Mouse (Mus musculus) CH12.LX (cell line): ENCODE measurements at regions not wholly inside any gene's neighbourhood (a gene's known extent, or its start where the extent isn't known, plus 50 kb on each side); places are given as distances from the start of the nearest gene placed in this dataset.

Experiments
- DNase-seq: peaks from one replicate; pipeline ENCODE4 v3.0.0-alpha.2; 2013; ENCODE audit errors: extremely low read depth
- H3K27ac ChIP-seq: 2 replicates; pipeline ENCODE4 v1.5.1; 2012; ENCODE audit warnings: low read depth, mild to moderate bottlenecking, control low read depth, moderate library complexity; ENCODE audit not compliant: insufficient read depth
- H3K27me3 ChIP-seq: replicated peaks from 2 replicates; pipeline ENCODE3; 2012; ENCODE audit warnings: inconsistent platforms
- H3K36me3 ChIP-seq, 2 experiments: replicated peaks in 1 of 2; 2 replicates each; pipeline versions ENCODE3 to v1.6.1; 2012; ENCODE audit warnings: inconsistent platforms in 1 of 2, low read length in 1 of 2, mild to moderate bottlenecking in 1 of 2, mixed read lengths in 1 of 2, moderate library complexity in 1 of 2; ENCODE audit not compliant: control insufficient read depth in 1 of 2, insufficient read depth in 1 of 2
- H3K4me1 ChIP-seq, 2 experiments: 2 replicates each; pipeline ENCODE4 v1.6.1; 2012; ENCODE audit warnings: inconsistent platforms in 1 of 2, moderate library complexity in 1 of 2; ENCODE audit not compliant: insufficient read depth in 2 of 2, control insufficient read depth in 1 of 2
- H3K4me2 ChIP-seq: 2 replicates; pipeline ENCODE4 v1.6.1; 2012; ENCODE audit warnings: low read depth, mild to moderate bottlenecking, control low read depth; ENCODE audit not compliant: poor library complexity, insufficient read depth, severe bottlenecking
- H3K4me3 ChIP-seq, 3 experiments: fragments of 150-350 bp in 1 of 3; sonication (generic) in 1 of 3; replicated peaks in 1 of 3; 2 replicates each; pipeline versions ENCODE3 to v1.5.1; 2011 to 2012; ENCODE audit warnings: low read depth in 2 of 3, low read length in 2 of 3, mild to moderate bottlenecking in 2 of 3, moderate library complexity in 2 of 3, control low read depth in 1 of 3, improper control_type of control experiment in 1 of 3, inconsistent platforms in 1 of 3, mixed read lengths in 1 of 3; ENCODE audit not compliant: poor library complexity in 1 of 3
- H3K79me2 ChIP-seq: replicated peaks from 2 replicates; pipeline ENCODE4 v1.6.1; 2012; ENCODE audit warnings: mild to moderate bottlenecking, moderate library complexity; ENCODE audit not compliant: control insufficient read depth, poor library complexity, insufficient read depth, severe bottlenecking; ENCODE audit errors: extremely low read depth
- H3K9ac ChIP-seq: 2 replicates; pipeline ENCODE4 v1.6.1; 2012; ENCODE audit warnings: low read depth, mild to moderate bottlenecking, control low read depth, moderate library complexity; ENCODE audit not compliant: insufficient read depth
- H3K9me3 ChIP-seq: replicated peaks from 2 replicates; pipeline ENCODE3; 2012; ENCODE audit warnings: low read length, inconsistent platforms, mixed read lengths
- BHLHE40 ChIP-seq: IDR thresholded peaks from 2 replicates; pipeline ENCODE4 v1.6.1; 2011; ENCODE audit warnings: mild to moderate bottlenecking, low read depth, low read length, improper control_type of control experiment
- CHD1 ChIP-seq: IDR thresholded peaks from 2 replicates; pipeline ENCODE4 v1.6.1; 2012; ENCODE audit warnings: low read depth, low read length, improper control_type of control experiment, inconsistent platforms
- CHD2 ChIP-seq: IDR thresholded peaks from 2 replicates; pipeline ENCODE4 v1.6.1; 2011; ENCODE audit warnings: low read length, improper control_type of control experiment
- CTCF ChIP-seq, 2 experiments: IDR thresholded peaks in 1 of 2; conservative IDR thresholded peaks in 1 of 2; 2 replicates each; pipeline ENCODE4 v1.5.1; 2011 to 2012; ENCODE audit warnings: low read depth in 2 of 2, low read length in 2 of 2, improper control_type of control experiment in 1 of 2, inconsistent platforms in 1 of 2, mild to moderate bottlenecking in 1 of 2, moderate library complexity in 1 of 2
- E2F4 ChIP-seq: IDR thresholded peaks from 2 replicates; pipeline ENCODE4 v1.6.1; 2011; ENCODE audit warnings: low read depth, low read length, improper control_type of control experiment; ENCODE audit not compliant: insufficient replicate concordance
- ELF1 ChIP-seq: IDR thresholded peaks from 2 replicates; pipeline ENCODE4 v1.6.1; 2014; ENCODE audit warnings: low read depth, mild to moderate bottlenecking, inconsistent platforms, low read length, improper control_type of control experiment
- EP300 ChIP-seq: IDR thresholded peaks from 2 replicates; pipeline ENCODE4 v1.6.1; 2011; ENCODE audit warnings: low read length, improper control_type of control experiment
- GABPA ChIP-seq: IDR thresholded peaks from 2 replicates; pipeline ENCODE4 v1.6.1; 2012; ENCODE audit warnings: low read depth, low read length, improper control_type of control experiment, inconsistent platforms; ENCODE audit not compliant: insufficient replicate concordance
- IRF4 ChIP-seq: IDR thresholded peaks from 2 replicates; pipeline ENCODE4 v1.6.1; 2014; ENCODE audit warnings: low read depth, mild to moderate bottlenecking, inconsistent platforms, low read length, improper control_type of control experiment
- JUND ChIP-seq: conservative IDR thresholded peaks from 2 replicates; pipeline ENCODE4 v1.6.1; 2011; ENCODE audit warnings: low read depth, low read length, improper control_type of control experiment
- KAT2A ChIP-seq: IDR thresholded peaks from 2 replicates; pipeline ENCODE4 v1.6.1; 2012; ENCODE audit warnings: low read length, improper control_type of control experiment, inconsistent platforms; ENCODE audit not compliant: insufficient replicate concordance
- MAZ ChIP-seq: IDR thresholded peaks from 2 replicates; pipeline ENCODE4 v1.6.1; 2012; ENCODE audit warnings: low read depth, mild to moderate bottlenecking, inconsistent platforms, low read length, improper control_type of control experiment, moderate library complexity
- MEF2A ChIP-seq: IDR thresholded peaks from 2 replicates; pipeline ENCODE4 v1.6.1; 2014; ENCODE audit warnings: low read depth, mild to moderate bottlenecking, inconsistent platforms, low read length, improper control_type of control experiment, borderline replicate concordance
- NELFE ChIP-seq: IDR thresholded peaks from 2 replicates; pipeline ENCODE4 v1.6.1; 2011; ENCODE audit warnings: low read depth, low read length, improper control_type of control experiment
- NRF1 ChIP-seq: IDR thresholded peaks from 2 replicates; pipeline ENCODE4 v1.6.1; 2014; ENCODE audit warnings: low read depth, mild to moderate bottlenecking, inconsistent platforms, low read length, improper control_type of control experiment, moderate library complexity
- PAX5 ChIP-seq: IDR thresholded peaks from 2 replicates; pipeline ENCODE4 v1.6.1; 2012; ENCODE audit warnings: low read length, inconsistent platforms, mixed read lengths
- RAD21 ChIP-seq: IDR thresholded peaks from 2 replicates; pipeline ENCODE4 v1.6.1; 2011; ENCODE audit warnings: low read depth, mild to moderate bottlenecking, low read length, improper control_type of control experiment, moderate library complexity
- RCOR1 ChIP-seq: conservative IDR thresholded peaks from 2 replicates; pipeline ENCODE4 v1.6.1; 2012; ENCODE audit warnings: low read depth, mild to moderate bottlenecking, inconsistent platforms, low read length, improper control_type of control experiment
- SIN3A ChIP-seq: IDR thresholded peaks from 2 replicates; pipeline ENCODE4 v1.6.1; 2012; ENCODE audit warnings: low read length, improper control_type of control experiment, inconsistent platforms
- TCF12 ChIP-seq: IDR thresholded peaks from 2 replicates; pipeline ENCODE4 v1.6.1; 2014; ENCODE audit warnings: low read depth, mild to moderate bottlenecking, inconsistent platforms, low read length, improper control_type of control experiment
- UBTF ChIP-seq: IDR thresholded peaks from 2 replicates; pipeline ENCODE4 v1.6.1; 2012; ENCODE audit warnings: low read depth, mild to moderate bottlenecking, inconsistent platforms, low read length, improper control_type of control experiment, moderate library complexity
- USF2 ChIP-seq: conservative IDR thresholded peaks from 2 replicates; pipeline ENCODE4 v1.6.1; 2011; ENCODE audit warnings: low read depth, low read length, improper control_type of control experiment
- ZKSCAN1 ChIP-seq: IDR thresholded peaks from 2 replicates; pipeline ENCODE4 v1.6.1; 2012; ENCODE audit warnings: low read depth, inconsistent platforms, low read length, improper control_type of control experiment, borderline replicate concordance
- ZMIZ1 ChIP-seq: IDR thresholded peaks from 2 replicates; pipeline ENCODE4 v1.6.1; 2012; ENCODE audit warnings: low read depth, mild to moderate bottlenecking, inconsistent platforms, low read length, improper control_type of control experiment
- ZNF384 ChIP-seq: IDR thresholded peaks from 2 replicates; pipeline ENCODE4 v1.6.1; 2012; ENCODE audit warnings: low read depth, low read length, improper control_type of control experiment, inconsistent platforms
- dilution Hi-C: fragments of 300-500 bp; cut with MboI; formaldehyde crosslinking; loops from 2 replicates; pipeline ENCODE4 v1.14.3; 2020; ENCODE audit warnings: low sequenced_read_pairs; ENCODE audit not compliant: extremely low pct_unique_long_range_greater_than_20kb, extremely low pct_ligation_motif_present
- in situ Hi-C: fragments of 300-500 bp; cut with MboI; formaldehyde crosslinking; loops from 3 replicates; pipeline ENCODE4 v1.14.3; 2019; ENCODE audit warnings: low sequenced_read_pairs, low pct_ligation_motif_present, low pct_unique_long_range_greater_than_20kb, mixed read lengths

DNA sequence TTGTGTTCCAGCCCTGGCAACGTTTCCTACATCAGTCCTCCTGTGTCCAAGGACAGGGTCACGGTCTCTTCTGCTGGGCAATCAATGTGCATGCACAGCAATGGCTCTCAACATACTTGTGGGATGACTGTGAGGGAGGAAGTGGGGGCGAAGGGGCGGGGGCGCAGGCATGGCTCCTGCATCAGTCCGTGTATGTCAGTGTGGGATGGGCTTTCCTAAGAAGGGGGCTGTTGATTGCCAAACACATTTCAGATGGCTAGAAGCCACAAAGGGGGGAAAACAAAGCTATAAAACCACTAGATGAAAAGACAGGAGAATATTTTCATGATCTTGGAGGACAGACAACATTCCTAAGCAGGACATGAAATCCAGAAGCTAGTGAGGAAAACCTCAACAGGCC is 99.4 kb upstream of the Gli2 start:
- no peak overlapping the region for H3K4me2 ChIP-seq
- no peak overlapping the region for H3K27ac ChIP-seq
- no peak overlapping the region for H3K4me3 ChIP-seq
- no peaks in the 10 kb centered on the region for H3K79me2 ChIP-seq
- in situ Hi-C loops (no loop called here), dilution Hi-C loops (no loop called here)
- H3K36me3 ChIP-seq = no peaks in the 10 kb centered on the region
- H3K27me3 ChIP-seq = no peaks in the 10 kb centered on the region
- H3K9me3 ChIP-seq = peaks cover 74% of the 10 kb centered on the region
- H3K4me1 ChIP-seq = no peaks in the 10 kb centered on the region
- no peak for TF ChIP-seq PAX5
- no peak for TF ChIP-seq RCOR1
- TF ChIP-seq MEF2A = no peak
- no peak for TF ChIP-seq MAZ
- TF ChIP-seq E2F4 = no peak
- no peak for TF ChIP-seq NELFE
- TF ChIP-seq EP300 = no peak
- TF ChIP-seq ELF1 = no peak
- no peak for TF ChIP-seq JUND
- no peak for TF ChIP-seq GABPA
- DNase-seq = no peak
- no peak overlapping the region for H3K9ac ChIP-seq

DNA sequence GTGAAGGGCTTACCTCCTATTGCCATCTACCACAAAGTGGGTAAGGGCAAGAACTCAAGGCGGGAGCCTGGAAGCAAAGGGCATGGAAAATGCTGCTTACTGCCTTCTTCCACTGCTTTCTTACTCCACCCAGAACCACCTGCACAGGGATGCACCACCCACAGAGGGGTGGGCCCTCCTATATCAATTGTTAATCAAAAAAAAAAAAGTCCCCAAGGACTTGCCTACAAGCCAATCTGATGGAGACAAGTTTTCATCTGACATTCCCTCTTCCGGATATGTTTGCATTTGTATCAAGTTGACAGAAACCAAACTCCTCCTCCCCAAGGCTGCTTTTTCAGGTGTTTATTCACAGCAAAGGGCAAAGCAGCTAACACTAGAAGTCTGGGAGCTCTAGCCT is 94.1 kb upstream of the Gli2 start:
- no peak for DNase-seq
- H3K27ac ChIP-seq = no peak overlapping the region
- H3K4me1 ChIP-seq = no peaks in the 10 kb centered on the region
- H3K4me3 ChIP-seq = no peak overlapping the region
- dilution Hi-C loops = no loop called here
- H3K36me3 ChIP-seq = no peaks in the 10 kb centered on the region
- TF ChIP-seq MEF2A (no peak), GABPA (no peak), CTCF (conservative IDR thresholded peaks at IDR 0.05 in 1 of 2, IDR thresholded peaks at IDR 0.05 in 1 of 2; ENCODE audit: low read depth in 2 of 2, low read length in 2 of 2) (no peak), RAD21 (no peak), ZKSCAN1 (no peak), BHLHE40 (no peak), IRF4 (no peak), EP300 (no peak), MAZ (no peak)
- no peak overlapping the region for H3K4me2 ChIP-seq
- H3K79me2 ChIP-seq = no peaks in the 10 kb centered on the region
- in situ Hi-C loops = no loop called here
- H3K9ac ChIP-seq = no peak overlapping the region
- no peaks in the 10 kb centered on the region for H3K27me3 ChIP-seq
- peaks cover 92% of the 10 kb centered on the region for H3K9me3 ChIP-seq

DNA sequence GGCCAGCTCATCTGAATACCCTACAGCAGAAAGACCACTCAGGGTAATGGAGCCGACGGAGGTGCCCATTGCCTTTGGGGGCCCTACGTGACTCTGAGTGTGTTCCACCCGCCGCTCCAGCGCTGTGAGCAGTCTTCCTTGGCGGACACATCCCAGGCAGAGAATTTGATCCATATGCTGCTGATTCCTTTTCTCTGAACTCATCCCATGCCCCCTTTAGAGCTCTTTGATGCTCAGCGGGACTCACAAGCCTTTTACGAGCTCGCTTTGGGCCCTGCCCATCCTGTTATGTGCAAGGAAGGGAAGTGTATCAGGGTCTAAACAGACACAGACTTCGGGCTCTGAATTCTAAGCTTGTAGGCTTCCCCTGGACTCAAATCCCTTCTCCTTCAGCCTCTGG is 90.4 kb upstream of the Gli2 start:
- peaks cover 87% of the 10 kb centered on the region for H3K9me3 ChIP-seq
- TF ChIP-seq UBTF (no peak), BHLHE40 (no peak), SIN3A (no peak), ELF1 (no peak), NRF1 (no peak), IRF4 (no peak), JUND (no peak), ZMIZ1 (no peak), NELFE (no peak), ZNF384 (no peak), CHD2 (no peak), KAT2A (no peak), GABPA (no peak), CHD1 (no peak), TCF12 (no peak), RCOR1 (no peak), E2F4 (no peak), PAX5 (no peak), USF2 (no peak)
- in situ Hi-C loops = no loop called here
- no peak overlapping the region for H3K4me3 ChIP-seq
- H3K79me2 ChIP-seq = no peaks in the 10 kb centered on the region
- no peak overlapping the region for H3K27ac ChIP-seq
- no peaks in the 10 kb centered on the region for H3K4me1 ChIP-seq
- H3K27me3 ChIP-seq = no peaks in the 10 kb centered on the region
- H3K36me3 ChIP-seq = no peaks in the 10 kb centered on the region
- no peak overlapping the region for H3K4me2 ChIP-seq
- no peak overlapping the region for H3K9ac ChIP-seq
- dilution Hi-C loops = no loop called here
- no peak for DNase-seq
